Mouse (Mus musculus) forebrain, embryonic 16.5 days (tissue): ENCODE results near the gene Tenm4. TPM values are rescaled to one million over a fixed set of nuclear protein-coding genes. Genes with fewer than 3 reads are reported as not detected.

Experiments used
- ATAC-seq: fragments of 200-750 bp; cut with Nextera tagmentation; 2 replicates; pipeline ENCODE4 v1.8.0; 2017; ENCODE audit warnings: mild to moderate bottlenecking, moderate library complexity
- H3K27ac ChIP-seq: fragments of 300-500 bp; sonication (generic); 2 replicates; pipeline ENCODE4 v1.5.1; 2014; ENCODE audit warnings: low read length, control low read depth
- H3K27me3 ChIP-seq: fragments of 300-500 bp; sonication (generic); replicated peaks from 2 replicates; pipeline ENCODE4 v1.6.1; 2014; ENCODE audit warnings: low read length; ENCODE audit not compliant: control insufficient read depth, insufficient read depth
- H3K36me3 ChIP-seq: fragments of 300-500 bp; sonication (generic); 2 replicates; pipeline ENCODE4 v1.6.1; 2014; ENCODE audit not compliant: control insufficient read depth, insufficient read depth
- H3K4me1 ChIP-seq: fragments of 300-500 bp; sonication (generic); replicated peaks from 2 replicates; pipeline ENCODE4 v1.6.1; 2014; ENCODE audit warnings: low read length; ENCODE audit not compliant: control insufficient read depth, insufficient read depth
- H3K4me2 ChIP-seq: fragments of 300-500 bp; sonication (generic); 2 replicates; pipeline ENCODE4 v1.6.1; 2014; ENCODE audit warnings: mild to moderate bottlenecking, low read length, control low read depth
- H3K4me3 ChIP-seq: fragments of 300-500 bp; sonication (generic); replicated peaks from 2 replicates; pipeline ENCODE4 v1.5.1; 2014; ENCODE audit warnings: mild to moderate bottlenecking, low read length, control low read depth
- H3K9ac ChIP-seq: fragments of 300-500 bp; sonication (generic); replicated peaks from 2 replicates; pipeline ENCODE4 v1.6.1; 2014; ENCODE audit warnings: low read depth, low read length, control low read depth
- H3K9me3 ChIP-seq: fragments of 300-500 bp; sonication (generic); 2 replicates; pipeline ENCODE4 v1.6.1; 2016; ENCODE audit warnings: low read length; ENCODE audit not compliant: control insufficient read depth
- WGBS: fragments of 180-500 bp; shearing (Covaris S2); extraction: QIAGEN DNeasy Blood & Tissue Kit; methylation state at CpG from one replicate; pipeline ENCODE4 v1.1.7; 2014; 5-methylcytosine and 5-hydroxymethylcytosine counted together
- polyA plus RNA-seq: library from polyadenylated mRNA; unstranded; fragments of >200 nt; fragmentation: Nextera tagmentation; extraction: Ambion mirVana; gene quantifications from 2 replicates; pipeline ENCODE4 v1.2.1, GENCODE M21; 2015

Gene Tenm4
- polyA plus RNA-seq, 1 experiment from 2014 or later, result 105 TPM

- Histone ChIP-seq H3K27ac (no peak overlapping the region), H3K4me2 (no peak overlapping the region), H3K27me3 (no peaks in the 10 kb centered on the region), H3K9ac (no peak overlapping the region), H3K4me1 (peaks cover 23% of the 10 kb centered on the region), H3K36me3 (no peaks in the 10 kb centered on the region), H3K9me3 (no peaks in the 10 kb centered on the region), H3K4me3 (no peak overlapping the region)
- ATAC-seq, result no peak
- WGBS, result 92% methylated on average over 6 of the region's 6 CpGs
Measured at GRCm38 (mm10) chr7:96818236-96818916, 647.3 kb downstream of the Tenm4 start.

GRCm38 (mm10) chr7:96819538-96819937 lies 648.5 kb downstream of the Tenm4 start:
- no peak for ATAC-seq
- peaks cover 23% of the 10 kb centered on the region for H3K4me1 ChIP-seq
- H3K4me2 ChIP-seq, result no peak overlapping the region
- no peaks in the 10 kb centered on the region for H3K27me3 ChIP-seq
- no peaks in the 10 kb centered on the region for H3K9me3 ChIP-seq
- peaks cover 2% of the 10 kb centered on the region; the same call in 1 of the 2 replicates for H3K36me3 ChIP-seq
- no peak overlapping the region for H3K4me3 ChIP-seq
- H3K9ac ChIP-seq, result no peak overlapping the region
- 59% methylated on average over 3 of the region's 3 CpGs for WGBS
- H3K27ac ChIP-seq, result peak overlapping the region; percentile 2; the same call in 1 of the 2 replicates

GRCm38 (mm10) chr7:96820343-96820742 lies 649.3 kb downstream of the Tenm4 start:
- H3K9ac ChIP-seq, result no peak overlapping the region
- no peaks in the 10 kb centered on the region for H3K27me3 ChIP-seq
- 19% methylated on average over 6 of the region's 6 CpGs for WGBS
- no peak overlapping the region for H3K4me2 ChIP-seq
- H3K36me3 ChIP-seq, result peaks cover 2% of the 10 kb centered on the region; the same call in 1 of the 2 replicates
- no peak overlapping the region for H3K4me3 ChIP-seq
- peaks cover 23% of the 10 kb centered on the region for H3K4me1 ChIP-seq
- H3K9me3 ChIP-seq, result no peaks in the 10 kb centered on the region
- peak; percentile 82 for ATAC-seq
- peak overlapping the region; percentile 53 for H3K27ac ChIP-seq

- peak overlapping the region; percentile 22; the same call in 1 of the 2 replicates for H3K27ac ChIP-seq
- H3K9me3 ChIP-seq, result no peaks in the 10 kb centered on the region
- 0 out of 2 replicates have a peak overlapping the region, but pooled peaks have one; percentile 14 for H3K9ac ChIP-seq
- 62% methylated on average over 6 of the region's 6 CpGs for WGBS
- no peak; the same call in 1 of the 2 replicates for ATAC-seq
- H3K4me1 ChIP-seq, result peaks cover 9% of the 10 kb centered on the region; the same call in 1 of the 2 replicates
- H3K4me2 ChIP-seq, result no peak overlapping the region
- no peaks in the 10 kb centered on the region for H3K27me3 ChIP-seq
- H3K4me3 ChIP-seq, result no peak overlapping the region
- peaks cover 9% of the 10 kb centered on the region for H3K36me3 ChIP-seq
Measured at GRCm38 (mm10) chr7:96826101-96826500, 655.1 kb downstream of the Tenm4 start.

GRCm38 (mm10) chr7:96826672-96827071 lies 655.6 kb downstream of the Tenm4 start:
- Histone ChIP-seq H3K9ac (no peak overlapping the region), H3K9me3 (no peaks in the 10 kb centered on the region), H3K4me3 (no peak overlapping the region), H3K27ac (no peak overlapping the region), H3K4me2 (no peak overlapping the region), H3K4me1 (peaks cover 14% of the 10 kb centered on the region), H3K27me3 (no peaks in the 10 kb centered on the region), H3K36me3 (peaks cover 9% of the 10 kb centered on the region)
- ATAC-seq, result no peak
- 86% methylated on average over 6 of the region's 6 CpGs for WGBS

- 6% methylated on average over 9 of the region's 9 CpGs for WGBS
- Histone ChIP-seq H3K27me3 (no peaks in the 10 kb centered on the region), H3K4me2 (no peak overlapping the region), H3K4me3 (no peak overlapping the region), H3K9me3 (no peaks in the 10 kb centered on the region), H3K27ac (peak overlapping the region; percentile 78), H3K9ac (no peak overlapping the region), H3K4me1 (peaks cover 43% of the 10 kb centered on the region), H3K36me3 (peaks cover 7% of the 10 kb centered on the region)
- peak; percentile 94 for ATAC-seq
Measured at GRCm38 (mm10) chr7:96832551-96832950, 661.5 kb downstream of the Tenm4 start.

- H3K36me3 ChIP-seq, result peaks cover 3% of the 10 kb centered on the region
- H3K4me3 ChIP-seq, result no peak overlapping the region
- peaks cover 43% of the 10 kb centered on the region for H3K4me1 ChIP-seq
- H3K4me2 ChIP-seq, result no peak overlapping the region
- WGBS, result 11% methylated on average over 3 of the region's 3 CpGs
- H3K9me3 ChIP-seq, result no peaks in the 10 kb centered on the region
- peak; percentile 43 for ATAC-seq
- peak overlapping the region; percentile 78 for H3K27ac ChIP-seq
- no peaks in the 10 kb centered on the region for H3K27me3 ChIP-seq
- H3K9ac ChIP-seq, result no peak overlapping the region
Measured at GRCm38 (mm10) chr7:96833012-96833411, 662.0 kb downstream of the Tenm4 start.

- ATAC-seq, result peak; percentile 41
- H3K27ac ChIP-seq, result peak overlapping the region; percentile 83
Measured at GRCm38 (mm10) chr7:96834681-96835289, 663.7 kb downstream of the Tenm4 start.

GRCm38 (mm10) chr7:96835313-96835712 lies 664.3 kb downstream of the Tenm4 start:
- peak; percentile 11; the same call in 1 of the 2 replicates for ATAC-seq
- WGBS, result 15% methylated on average over 2 of the region's 2 CpGs
- H3K27ac ChIP-seq, result peak overlapping the region; percentile 83

More at GRCm38 (mm10) chr7:96834681-96835289, 663.7 kb downstream of the Tenm4 start:
- WGBS, result 20% methylated on average over 6 of the region's 6 CpGs
- no peak overlapping the region for H3K4me3 ChIP-seq
- H3K4me2 ChIP-seq, result no peak overlapping the region
- H3K4me1 ChIP-seq, result peaks cover 43% of the 10 kb centered on the region
- no peaks in the 10 kb centered on the region for H3K27me3 ChIP-seq
- no peaks in the 10 kb centered on the region for H3K9me3 ChIP-seq
- no peaks in the 10 kb centered on the region; the same call in 1 of the 2 replicates for H3K36me3 ChIP-seq
- H3K9ac ChIP-seq, result no peak overlapping the region

More at GRCm38 (mm10) chr7:96835313-96835712, 664.3 kb downstream of the Tenm4 start:
- no peaks in the 10 kb centered on the region; the same call in 1 of the 2 replicates for H3K36me3 ChIP-seq
- H3K4me2 ChIP-seq, result no peak overlapping the region
- no peaks in the 10 kb centered on the region for H3K9me3 ChIP-seq
- H3K27me3 ChIP-seq, result no peaks in the 10 kb centered on the region
- H3K4me1 ChIP-seq, result peaks cover 43% of the 10 kb centered on the region
- no peak overlapping the region for H3K4me3 ChIP-seq
- no peak overlapping the region for H3K9ac ChIP-seq
